Mouse (Mus musculus) heart, postnatal 0 days (tissue): ENCODE data around the gene E130309D02Rik.

Experiments
- CTCF ChIP-seq: IDR thresholded peaks from 2 replicates; pipeline ENCODE4 v1.5.1; 2016; ENCODE audit warnings: antibody characterized with exemption, control low read depth, low read depth
- EP300 ChIP-seq: IDR thresholded peaks from 2 replicates; pipeline ENCODE4 v1.6.1; 2016; ENCODE audit warnings: antibody characterized with exemption, low read depth

GRCm38 (mm10) chr5:143270151-143270519 is 45.0 kb downstream of the E130309D02Rik start:
- TF ChIP-seq CTCF (no peak), EP300 (no peak)
